Mouse (Mus musculus) retina, adult 2 months (tissue): ENCODE measurements at regions not wholly inside any gene's neighbourhood (a gene's known extent, or its start where the extent isn't known, plus 50 kb on each side); places are given as distances from the start of the nearest gene placed in this dataset.
"Not testable (repeated sequence)": the region's sequence is repeated elsewhere in the genome, so short reads cannot be mapped to it uniquely, and the experiment has no call there.

Source experiments
- DNase-seq: peaks from one replicate; pipeline ENCODE4 v3.0.0-alpha.2; 2012; ENCODE audit warnings: low read depth, low spot score

DNA sequence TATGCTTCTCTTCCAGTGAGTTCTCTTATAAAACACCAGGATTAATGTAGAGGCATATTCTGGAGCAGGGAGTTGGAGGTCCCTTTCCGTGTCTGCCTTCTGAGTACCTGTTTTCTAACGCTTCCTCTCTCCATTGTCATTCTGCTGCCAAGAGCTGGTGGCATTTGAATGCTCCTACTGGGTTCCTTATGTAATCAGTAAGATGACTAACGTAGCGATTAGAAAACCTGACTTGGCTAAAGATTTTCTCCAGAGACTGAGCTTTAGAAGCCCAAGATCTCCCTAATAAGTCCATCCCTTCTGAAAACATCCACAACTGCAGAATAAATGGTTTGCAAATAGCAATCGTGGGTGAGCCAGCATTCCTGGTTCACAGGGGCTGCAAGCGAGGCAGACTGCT, 174.5 kb downstream of the Dhx15 start:
- no peak for DNase-seq

DNA sequence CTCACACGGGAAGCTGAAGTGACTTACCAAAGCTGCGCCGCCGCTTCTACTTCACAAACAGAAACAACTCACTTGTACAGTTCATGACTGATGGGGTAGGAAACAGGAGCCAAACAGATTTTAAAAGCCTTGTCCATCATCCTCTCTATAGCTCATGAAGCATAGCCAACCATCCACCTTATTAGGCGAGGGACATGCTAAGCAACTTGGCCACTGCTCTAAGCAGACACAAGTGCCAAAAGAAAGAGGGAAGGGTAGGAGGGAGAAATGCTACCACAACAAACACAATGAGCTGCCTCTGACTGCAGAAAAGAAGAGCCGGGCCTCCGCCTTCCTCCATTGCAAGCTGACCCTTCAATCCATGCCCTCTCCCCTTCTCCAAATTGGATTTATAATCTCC, 179.9 kb downstream of the Dhx15 start:
- no peak for DNase-seq

DNA sequence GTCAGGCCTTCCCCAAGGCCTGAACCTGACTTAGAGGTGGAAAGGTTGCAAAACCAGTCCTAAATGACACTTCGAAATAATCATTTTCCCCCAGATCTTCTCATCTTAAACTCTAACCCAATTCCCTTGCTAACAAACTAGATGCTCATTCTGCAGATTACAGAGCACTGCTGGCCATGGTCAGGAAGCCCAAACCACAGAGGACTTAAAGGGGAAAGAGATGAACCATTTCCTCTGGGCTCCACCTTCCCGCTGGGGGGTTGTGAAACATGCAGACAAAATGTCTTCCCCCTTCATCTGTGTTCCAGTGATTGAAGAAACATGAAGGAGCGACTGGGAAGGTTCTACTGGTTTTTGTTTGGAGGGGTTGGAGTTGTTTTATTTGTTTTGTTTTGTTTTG, 181.4 kb downstream of the Dhx15 start:
- no peak for DNase-seq

DNA sequence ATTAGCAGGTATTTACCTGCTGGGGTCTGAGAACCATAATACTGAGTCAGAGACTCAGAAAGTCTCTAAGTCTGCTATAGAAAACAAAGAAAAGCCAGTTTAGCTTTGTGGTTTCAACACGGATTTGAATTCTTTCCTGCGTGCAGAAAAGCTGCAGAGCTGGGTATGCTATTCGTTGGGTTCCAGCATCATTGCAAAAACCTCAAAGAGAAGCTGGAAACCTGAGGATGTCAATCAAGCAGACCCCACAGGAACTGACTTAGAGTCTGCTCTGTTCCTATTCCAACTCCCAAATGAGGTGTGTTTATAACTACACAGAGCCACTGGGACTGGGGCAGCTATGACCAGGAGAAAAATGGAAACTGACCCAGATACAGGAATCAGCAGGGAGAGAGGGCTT, 183.5 kb downstream of the Dhx15 start:
- no peak for DNase-seq

DNA sequence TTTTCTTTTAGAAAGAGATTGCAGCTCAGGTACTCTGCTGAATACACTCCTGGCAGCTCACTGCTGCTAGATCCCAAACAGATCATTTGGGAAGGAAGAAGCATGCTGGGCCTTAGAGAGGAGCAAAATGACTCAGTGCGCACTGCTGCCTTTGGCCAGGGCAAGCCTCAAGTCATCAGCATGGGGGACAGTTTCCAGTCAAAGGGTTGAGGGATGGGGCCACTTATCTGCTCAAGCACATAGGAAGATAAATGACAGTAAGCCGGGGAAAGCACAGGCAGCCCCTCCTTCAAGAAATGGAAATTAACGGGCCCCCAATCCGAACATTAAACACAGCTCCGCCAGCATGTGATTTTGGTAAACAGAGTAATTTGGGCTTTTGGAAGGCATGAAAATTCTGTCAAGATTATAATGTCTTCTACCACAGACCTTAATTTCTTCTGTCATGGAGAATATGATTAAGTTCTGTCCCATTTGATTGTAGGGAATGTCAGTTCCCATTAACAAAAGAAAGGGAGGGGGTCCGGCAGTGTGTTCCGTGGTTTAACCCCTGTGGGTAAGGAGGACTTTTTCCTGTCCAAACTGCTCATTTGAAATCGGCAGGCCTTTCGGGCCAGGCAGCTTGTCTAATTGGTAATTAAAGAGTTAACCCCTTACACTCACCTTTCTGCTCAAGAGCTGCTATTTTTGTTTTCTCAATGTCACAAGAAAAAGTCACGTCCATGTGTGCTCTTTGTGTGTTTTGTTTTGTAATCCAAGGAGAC, 199.3 kb downstream of the Dhx15 start:
- DNase-seq, result no peak

DNA sequence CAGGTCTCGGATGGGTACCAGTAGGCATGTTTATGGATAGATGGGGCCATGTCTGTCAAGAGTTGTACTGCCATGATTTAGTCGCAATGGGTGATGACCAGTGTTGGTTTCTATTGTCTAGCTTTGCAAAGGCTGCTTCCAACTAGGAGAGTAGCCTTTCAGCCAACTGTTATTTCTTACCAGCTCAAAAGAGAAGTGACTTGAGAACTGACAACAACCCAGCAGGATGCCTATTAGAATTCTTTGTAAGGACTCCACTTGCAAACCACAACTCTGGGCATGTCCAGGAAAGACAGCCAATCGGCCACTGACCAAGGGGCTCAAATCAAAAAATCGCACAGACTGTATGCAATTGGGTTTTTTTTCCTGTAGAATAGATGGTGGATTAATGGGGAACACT, 200.9 kb downstream of the Dhx15 start:
- no peak for DNase-seq

DNA sequence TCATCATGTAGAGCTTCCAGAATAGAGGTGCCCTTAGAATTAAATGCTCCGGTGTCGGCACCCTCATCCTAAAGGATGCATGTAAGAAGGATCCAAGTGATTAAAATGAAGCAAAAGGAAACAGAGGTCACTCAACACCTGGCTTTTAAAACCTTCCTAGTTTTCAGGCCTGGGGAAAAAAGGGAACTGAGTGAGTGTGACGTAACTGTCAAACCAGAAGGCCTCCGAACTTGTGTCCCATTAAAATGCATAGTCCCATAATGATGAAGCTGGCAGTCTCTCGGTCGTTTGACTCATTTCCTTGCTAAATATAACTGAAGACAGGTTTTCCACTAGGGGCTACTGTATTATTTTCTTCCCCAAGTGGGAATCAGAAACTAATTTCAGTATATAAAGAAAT, 201.4 kb downstream of the Dhx15 start:
- no peak for DNase-seq

DNA sequence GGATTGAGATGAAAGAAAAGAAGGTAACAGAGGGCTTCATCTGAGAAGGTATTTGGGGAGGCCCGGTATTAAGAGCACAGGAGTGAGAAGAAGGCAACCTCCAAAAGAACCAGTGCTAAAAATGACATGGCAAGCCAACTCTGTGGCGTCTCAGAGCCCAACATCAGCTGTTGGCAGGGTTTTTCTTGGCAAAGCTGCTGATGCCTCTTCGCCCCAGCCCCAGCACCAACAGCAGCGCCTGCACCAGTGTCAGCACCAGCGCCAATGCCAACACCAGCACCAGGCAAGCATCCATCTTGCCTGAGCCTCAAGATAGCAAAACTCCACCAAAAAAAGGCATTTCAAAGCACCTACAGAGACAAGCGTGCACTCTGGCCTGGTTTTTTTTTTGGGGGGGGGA, 205.3 kb downstream of the Dhx15 start:
- no peak for DNase-seq

DNA sequence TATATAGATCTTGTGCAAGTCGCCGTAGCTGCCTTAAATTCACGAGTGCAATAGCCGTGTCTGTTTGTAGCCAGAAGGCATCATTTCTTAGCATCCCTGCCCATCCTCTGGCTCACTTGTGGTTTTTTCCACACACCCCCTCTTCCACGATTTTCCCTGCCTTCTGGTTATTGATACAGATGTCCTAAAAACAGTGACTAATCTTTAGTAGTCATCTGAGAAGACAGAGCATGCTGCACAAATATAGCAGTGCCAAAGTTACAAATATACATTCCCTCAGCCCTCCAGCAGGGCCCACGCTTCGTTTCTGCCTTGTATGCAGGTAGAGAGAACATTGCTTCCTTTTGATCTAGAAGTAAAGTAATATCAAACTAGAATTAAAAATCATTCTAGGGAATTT, 207.5 kb downstream of the Dhx15 start:
- DNase-seq, result no peak

DNA sequence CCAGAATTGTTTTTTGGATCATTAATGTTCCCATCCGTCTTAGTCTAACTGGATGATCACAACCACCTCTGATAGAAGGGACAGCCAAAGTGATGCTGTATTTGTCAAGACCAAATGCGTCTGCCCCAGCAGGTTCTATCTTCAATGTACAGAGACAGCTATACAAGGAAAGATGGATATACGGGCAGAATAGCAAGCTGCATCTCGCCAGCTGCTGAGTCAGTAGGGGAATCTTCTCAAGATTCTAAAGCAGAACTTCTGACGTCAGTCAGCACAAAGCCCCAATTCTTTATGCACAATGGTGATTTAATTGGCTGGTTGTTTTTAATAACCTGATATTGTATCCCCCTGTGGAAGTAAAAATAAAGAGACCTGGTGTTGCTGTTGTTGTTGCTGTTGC, 209.4 kb downstream of the Dhx15 start:
- DNase-seq, result no peak

DNA sequence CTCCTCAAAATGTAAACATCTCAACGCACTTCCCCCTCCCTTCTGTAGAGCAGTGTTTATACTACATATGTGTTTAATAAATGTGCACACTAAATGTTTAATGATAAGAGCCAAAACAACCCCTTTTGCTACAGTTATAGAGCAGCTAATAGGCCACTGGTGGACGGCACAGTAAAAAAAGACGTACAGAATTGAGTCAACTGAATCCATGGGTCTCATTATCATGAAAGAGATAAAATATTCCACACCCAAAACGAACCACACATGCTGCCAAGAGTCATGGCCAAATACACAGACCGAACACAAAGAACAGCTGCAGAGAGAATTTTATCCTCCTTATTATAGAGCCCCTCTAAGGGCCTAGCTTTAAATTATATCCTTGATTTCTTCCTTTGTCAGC, 237.8 kb downstream of the Dhx15 start:
- no peak for DNase-seq

DNA sequence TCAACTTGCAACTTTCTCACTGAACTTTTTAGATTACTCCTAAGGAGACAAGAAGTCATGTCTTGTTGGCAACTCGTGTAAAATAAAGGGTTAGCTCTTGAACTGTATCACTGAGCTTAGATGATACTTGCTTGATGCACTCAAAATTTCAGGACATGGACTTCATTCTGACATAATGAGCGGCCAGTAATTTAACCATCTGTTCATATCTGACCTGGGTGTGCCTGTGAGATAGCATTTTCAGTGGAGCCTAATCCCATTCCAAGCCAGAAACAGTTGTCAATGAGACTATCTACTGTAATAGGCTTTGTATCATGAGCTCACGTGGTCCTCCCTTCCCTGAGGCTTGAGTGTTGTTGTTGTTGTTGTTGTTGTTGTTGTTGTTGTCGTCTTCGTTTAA, 240.3 kb downstream of the Dhx15 start:
- DNase-seq, result no peak

DNA sequence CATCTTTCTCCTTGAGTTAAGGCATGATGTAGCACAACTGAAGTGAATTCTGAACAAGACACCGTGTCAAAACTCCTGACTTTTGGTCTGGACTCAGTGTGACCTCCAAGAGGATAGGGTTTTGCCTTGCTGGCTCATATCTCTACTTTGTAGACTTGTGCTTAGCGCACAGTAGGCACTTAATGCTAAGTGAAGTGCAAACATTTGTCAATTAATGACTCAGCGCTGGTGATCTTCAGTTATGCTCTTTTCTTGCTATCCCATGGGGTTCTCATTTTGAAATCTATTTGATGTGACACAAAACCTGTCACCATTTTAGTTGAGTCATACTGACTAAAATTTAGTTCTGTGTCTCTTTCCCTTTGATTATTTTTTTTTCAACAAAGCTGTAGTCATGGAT, 244.3 kb downstream of the Dhx15 start:
- DNase-seq, result no peak

DNA sequence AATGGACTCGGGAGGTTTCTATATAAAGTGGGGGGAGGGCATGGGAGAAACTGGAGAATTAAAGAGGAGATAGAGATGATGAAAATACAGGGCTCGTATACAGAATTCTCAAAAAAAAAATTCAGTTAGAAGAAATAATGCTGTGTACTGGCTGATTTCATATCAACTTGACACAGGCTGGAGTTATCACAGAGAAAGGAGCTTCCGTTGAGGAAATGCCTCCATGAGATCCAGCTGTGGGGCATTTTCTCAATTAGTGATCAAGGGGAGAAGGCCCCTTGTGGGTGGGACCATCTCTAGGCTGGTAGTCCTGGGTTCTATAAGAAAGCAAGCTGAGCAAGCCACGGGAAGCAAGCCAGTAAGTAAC, 248.4 kb downstream of the Dhx15 start:
- not testable (repeated sequence) for DNase-seq

DNA sequence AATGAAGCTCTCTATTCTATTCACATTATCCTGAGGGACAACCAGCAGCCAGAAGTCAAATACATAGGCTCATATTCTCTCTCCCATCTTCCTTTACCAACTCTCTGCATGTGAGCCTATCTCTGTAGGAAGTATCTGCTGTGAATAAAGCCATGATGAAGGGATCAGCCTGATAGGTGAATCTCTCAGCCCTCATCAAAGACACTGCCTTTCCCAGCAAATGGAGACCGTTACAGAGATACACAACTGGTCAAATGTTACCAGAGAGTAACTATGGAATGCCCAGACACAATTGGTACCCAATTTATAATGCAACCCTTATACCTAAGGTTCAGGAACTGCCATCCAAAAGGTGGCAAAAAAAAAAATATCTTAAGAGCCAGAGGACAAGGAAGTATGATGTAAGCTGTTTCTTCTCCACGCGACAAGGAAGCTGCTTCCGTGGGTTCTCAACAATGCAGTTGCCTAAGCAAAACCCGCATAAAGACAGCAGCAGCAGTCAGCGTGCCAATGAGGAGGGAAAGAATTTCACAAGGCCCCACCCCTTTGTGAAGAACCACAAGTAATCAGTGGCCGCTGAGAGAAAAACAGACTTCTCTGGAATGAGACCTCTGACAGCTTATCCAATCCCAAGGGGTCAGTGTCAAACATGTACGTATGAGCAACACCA, 248.9 kb downstream of the Dhx15 start:
- DNase-seq, result no peak

DNA sequence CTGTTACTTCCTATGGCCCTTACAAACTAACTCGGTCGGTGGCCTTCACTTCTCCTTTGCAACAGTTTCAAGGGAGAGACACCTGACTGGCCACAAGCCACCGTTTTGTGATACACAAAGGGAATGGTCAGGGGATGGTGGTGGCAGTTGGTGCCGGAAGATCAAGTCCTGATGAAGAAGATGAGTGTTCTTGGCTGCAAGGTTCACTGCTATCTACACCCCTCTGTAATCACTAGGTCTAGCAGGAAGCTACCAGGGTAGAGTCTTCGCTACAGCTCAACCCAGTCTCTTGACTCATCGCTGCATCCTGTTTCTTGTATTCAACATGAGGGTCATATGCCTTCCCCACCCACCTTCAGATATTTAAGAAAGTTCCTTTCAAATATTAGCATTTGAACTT, 251.5 kb downstream of the Dhx15 start:
- no peak for DNase-seq

DNA sequence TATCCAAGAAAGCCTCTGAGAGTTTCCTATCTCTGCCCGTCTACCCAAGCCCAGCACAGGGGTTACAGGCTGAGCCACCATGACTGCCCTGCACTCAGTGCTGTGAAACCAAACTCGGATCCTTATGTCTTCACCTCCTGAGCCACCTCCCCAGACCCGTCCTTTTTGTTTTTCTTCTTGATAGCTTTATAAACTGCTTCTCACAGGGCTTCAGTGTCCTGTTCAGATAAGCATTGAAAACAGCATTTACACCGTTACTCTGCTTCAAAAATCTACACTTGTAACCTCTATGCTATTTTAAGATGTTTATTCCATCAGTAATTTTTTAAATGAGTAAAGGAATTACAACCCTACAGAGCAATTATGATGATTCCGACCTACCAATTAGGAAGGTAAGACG, 253.0 kb downstream of the Dhx15 start:
- DNase-seq, result no peak

DNA sequence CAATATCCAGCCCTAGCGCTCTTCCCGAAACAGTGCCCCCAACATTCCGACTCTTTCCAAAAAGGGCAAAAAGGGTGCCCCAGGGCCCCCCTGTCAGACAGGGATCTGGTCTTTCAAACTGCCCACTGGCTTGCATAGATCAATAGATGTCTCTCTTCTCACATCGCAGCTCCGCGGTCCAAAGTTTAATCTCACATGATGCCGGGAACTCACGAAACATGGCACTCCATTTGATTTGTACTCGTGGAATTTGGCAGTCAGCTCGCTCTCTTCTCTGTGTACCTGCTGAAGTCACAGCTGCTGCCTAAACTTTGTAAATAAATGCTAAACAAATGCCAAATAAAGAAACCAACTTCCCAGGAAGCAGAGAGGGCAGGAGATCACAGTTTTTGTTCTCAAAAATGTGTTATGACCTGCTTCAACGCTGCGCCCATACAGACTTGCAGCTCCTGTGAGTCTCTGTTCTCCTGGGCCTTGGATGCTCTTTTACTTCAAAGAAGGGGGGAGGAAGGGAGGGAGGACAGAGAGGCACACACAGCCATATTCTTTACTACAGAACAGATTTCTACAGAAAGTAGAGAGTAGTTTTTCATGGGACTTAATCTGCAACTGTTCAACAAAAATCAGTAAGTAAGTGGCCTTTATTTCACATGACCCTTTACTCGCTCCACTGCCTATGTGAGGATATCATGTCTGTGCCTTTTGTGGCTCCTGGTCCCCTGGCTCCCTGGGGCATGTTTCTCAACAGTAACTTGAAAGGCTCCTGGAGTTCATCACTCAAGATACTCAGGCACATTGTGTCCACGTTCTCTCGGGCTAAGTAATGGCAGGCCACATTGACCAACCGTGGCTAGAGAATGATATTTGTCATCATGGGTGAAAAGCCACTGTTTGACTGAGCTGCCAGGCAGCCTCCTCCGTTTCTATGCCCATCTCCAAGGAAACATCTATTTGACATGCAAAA, 254.6 kb downstream of the Dhx15 start:
- DNase-seq, result no peak

DNA sequence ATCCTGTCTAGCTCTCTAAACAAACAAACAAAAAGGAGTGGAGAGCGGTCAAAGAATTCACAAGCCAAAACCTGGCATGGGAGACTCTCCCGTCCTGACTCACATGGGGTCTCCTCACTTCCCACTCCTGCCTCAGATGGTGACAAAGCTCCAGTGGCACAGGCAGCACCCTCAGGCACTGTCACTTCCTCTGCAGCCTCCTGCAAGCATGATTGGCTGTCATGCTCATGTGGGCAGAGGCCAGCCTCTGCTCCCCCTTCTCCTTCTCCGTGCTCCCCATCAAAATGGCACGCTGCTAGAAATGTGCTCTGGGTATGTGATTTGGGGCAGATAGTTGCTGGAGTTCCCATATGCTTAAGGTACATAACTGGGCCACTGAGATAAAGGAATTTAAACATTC, 255.4 kb downstream of the Dhx15 start:
- DNase-seq, result no peak

DNA sequence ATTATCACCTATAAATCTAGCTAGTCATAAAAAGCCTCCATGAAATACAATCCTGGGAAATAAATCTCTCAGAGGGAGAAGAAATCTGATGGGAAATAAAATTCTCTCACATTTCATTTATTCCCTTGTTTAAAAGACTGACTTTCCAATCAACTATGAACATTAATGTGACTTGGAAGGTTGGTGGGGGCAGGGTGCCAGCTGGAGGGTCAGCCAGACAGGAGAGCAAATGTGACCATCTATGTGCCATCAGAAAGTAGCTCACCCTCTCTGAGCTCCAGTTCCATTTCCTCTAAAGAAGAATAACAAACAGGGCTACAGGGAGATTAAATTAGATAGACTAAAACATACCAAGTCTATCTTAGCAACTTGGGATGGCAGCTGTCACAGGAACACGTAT, 257.0 kb downstream of the Dhx15 start:
- DNase-seq, result no peak

DNA sequence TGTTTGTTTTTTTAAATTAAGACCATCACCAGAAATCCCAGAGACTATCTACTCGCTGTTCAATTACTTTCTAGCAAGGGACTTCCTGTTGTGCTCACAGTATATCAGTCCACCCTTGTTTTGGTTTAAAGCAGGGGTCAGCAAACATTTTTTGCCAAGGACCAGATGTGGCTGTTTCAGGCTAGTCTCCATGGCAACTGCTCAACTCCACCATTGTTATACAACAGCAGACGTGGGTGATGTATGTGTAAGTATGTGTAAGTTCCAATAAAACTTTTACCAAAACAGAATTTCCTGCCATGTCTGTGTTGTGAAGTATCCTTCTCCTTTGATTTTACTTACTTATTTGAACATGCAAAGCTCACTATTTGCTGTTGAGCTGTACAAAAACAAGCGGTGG, 259.9 kb downstream of the Dhx15 start:
- no peak for DNase-seq

DNA sequence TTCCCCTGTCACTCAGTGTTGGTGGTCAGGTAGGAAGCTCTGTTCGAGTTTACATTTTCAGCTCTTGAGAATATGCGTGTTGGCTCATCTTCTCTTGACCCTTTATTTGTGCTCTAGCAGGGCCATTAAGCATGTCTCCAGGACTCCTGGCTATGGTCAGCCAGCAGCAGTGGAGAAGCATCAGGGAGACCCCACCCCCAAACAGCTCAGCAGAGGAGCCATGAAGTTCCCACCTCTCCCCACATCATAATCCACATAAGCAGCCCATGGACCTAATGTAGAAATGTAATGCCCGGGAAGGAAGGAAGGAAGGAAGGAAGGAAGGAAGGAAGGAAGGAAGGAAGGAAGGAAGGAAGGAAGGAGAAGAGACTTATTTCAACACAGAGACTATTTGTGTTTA, 261.5 kb downstream of the Dhx15 start:
- no peak for DNase-seq

DNA sequence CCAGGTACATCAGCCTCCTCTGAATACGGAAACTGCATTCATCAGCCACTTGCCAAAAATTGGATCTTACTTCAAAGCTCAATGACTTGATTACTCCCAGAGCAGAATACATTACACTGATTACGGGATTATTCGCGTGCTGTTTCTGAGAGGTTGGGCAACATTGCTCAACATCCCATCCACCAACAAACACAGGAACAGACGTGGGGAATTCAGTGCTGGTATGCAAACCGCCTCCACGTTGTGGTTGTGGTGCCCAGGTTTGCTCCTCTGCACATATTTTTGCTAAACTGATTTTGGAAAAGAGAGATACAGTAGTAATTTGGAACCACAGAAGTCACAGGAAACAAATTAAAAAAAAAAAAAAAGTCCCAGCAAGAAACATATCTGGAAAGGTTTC, 266.9 kb downstream of the Dhx15 start:
- DNase-seq, result no peak
